Mouse (Mus musculus): ENCODE data around the gene Vmac.

The Vmac gene

DNA sequence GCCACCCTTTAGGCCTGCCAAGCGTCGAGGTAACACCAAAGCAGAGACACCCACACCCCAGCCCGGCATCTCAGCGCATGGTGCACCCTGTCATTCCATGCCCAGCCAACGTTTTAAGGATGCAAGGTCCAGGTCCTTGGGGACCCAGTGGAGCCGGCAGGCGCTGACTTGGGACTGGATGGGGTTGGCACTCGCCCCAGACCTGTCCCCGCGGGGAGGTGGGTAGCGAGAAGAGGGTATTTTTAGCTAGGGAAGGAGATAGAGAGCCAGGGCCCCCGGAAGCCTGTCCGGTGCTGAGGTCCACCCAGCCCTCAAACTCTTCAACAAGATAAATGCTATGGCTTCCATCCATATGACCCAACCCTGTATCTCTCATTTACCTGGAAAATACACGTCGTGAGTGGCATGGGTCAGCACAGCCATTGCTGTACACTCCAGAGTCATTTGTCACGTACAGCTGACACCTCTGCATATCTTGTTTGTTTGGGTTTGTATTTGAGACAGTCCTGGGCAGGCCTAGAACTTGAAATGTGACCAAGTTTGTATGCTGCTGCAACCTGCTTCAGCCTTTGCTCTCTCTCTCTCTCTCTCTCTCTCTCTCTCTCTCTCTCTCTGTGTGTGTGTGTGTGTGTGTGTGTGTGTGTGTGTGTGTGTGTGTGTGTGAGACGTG is 22.4 kb upstream of the Vmac start:
- no peak for DNase-seq (ENCODE audit: low spot score)

DNA sequence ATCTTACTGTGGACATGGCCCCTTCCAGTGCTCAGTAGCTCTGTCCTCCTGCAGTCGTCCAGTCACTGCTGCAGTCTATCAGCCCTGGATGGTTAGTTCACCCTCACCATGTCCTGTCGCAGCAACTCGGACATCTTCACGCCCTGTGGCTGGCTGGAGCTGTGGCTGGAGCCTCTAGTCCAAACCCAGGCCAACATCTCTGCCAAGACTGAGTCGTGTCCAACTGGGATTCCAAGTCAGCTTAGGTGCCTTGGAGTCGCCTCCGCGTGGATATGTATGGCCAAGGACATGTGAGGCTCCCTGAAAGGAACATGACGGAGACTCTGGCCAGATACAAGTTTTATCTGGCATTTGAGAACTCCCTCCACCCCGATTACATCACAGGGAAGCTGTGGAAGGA is 20.4 kb upstream of the Vmac start:
- DNase-seq (ENCODE audit: low spot score) = no peak

DNA sequence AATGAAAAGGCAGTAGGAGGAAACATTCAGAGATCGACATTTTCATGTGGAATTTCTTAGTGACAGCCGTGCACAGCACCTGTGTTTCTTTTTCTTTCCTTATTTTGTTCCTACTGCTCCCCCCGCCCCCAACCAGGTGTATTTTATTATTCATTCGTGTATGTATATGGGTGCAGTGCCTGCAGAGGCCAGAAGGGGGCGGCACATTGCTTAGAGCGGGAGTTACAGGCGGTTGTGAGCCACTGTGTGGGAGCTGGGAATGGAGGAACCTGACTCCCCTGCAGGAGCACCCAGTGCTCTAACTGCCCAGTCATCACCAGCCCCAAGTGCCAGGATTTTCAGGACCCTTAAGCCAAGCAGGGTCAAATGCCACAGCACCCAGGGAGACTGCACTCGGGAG is 18.7 kb upstream of the Vmac start:
- no peak for DNase-seq (ENCODE audit: low spot score)

DNA sequence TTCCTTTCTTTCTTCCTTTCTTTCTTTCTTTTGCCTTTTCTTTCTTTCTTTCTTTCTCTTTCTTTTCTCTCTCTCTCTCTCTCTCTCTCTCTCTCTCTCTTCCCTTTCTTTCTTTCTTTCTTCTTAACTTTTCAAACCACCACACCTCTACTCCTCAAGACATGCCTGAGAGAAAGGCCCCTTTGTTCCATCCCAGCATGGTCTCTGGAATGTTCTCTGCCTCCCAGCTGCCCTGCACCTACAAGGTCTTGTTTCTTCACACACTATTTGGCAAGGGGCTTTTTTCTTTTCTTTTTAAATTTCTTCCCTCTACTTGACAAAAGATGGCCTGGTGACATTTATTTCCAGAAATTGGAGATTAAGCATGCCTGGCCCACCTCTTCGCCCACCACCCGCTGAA is 11.8 kb upstream of the Vmac start:
- DNase-seq (ENCODE audit: low spot score) = no peak

DNA sequence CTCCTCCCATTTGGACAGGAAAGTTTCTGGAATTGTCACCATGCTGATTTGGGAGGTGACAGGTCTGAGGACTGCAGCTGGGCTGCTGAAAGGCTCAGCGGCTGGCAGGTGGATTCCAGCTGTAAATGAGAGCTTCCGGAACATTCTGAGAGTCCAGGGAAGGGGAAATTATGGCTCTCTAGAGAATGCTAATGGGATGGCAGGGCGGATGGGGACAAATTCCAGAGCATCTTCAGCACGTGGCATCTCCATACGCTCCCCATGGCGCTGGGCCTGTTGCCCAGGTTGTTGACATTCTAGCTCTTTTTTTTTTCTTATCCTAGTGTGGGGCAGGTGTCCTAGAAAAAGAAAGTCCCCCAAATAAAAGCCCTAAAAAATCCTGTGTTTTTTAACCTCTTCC is 11.3 kb upstream of the Vmac start:
- DNase-seq (ENCODE audit: low spot score) = no peak

DNA sequence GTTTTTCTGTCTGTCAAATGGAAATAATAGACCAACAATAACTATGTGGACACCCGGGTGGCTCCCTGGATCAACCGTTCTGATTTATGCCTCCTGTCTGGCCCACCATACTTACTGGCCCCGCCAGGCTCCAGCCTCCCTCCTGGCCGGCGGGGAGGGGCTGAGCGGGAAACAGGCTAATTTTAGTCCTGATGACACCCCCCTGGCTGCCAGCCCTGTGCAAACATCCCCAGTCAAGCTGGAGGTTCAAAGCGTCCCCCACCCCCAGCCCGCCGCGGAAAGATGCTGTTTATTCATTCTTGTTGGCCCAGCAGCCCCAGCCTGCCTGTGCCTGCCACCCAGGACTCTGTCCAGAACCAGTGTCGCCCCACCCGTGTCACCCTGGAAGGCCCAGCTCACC is 10.3 kb upstream of the Vmac start:
- DNase-seq (ENCODE audit: low spot score) = no peak

DNA sequence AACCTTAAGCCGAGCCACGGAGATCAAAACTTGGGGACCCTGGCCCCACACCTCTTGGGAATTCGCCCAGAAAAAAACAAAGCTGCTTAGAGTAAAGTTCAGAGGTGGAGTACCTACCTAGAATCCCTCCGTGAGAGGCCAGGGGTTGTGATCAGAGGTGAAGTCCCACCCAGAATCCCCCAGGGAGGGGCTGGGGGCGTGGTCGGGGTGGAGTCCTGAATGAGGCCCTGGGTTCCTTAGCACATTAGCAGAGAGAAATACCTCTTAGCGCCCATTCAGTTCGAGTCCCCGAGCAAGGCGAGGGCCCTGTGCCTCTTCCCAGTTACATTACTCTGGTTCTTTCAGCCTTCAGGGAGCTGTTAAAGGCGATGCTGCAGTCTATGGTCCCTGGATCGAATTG is 9.8 kb upstream of the Vmac start:
- DNase-seq (ENCODE audit: low spot score) = peak; percentile 33

DNA sequence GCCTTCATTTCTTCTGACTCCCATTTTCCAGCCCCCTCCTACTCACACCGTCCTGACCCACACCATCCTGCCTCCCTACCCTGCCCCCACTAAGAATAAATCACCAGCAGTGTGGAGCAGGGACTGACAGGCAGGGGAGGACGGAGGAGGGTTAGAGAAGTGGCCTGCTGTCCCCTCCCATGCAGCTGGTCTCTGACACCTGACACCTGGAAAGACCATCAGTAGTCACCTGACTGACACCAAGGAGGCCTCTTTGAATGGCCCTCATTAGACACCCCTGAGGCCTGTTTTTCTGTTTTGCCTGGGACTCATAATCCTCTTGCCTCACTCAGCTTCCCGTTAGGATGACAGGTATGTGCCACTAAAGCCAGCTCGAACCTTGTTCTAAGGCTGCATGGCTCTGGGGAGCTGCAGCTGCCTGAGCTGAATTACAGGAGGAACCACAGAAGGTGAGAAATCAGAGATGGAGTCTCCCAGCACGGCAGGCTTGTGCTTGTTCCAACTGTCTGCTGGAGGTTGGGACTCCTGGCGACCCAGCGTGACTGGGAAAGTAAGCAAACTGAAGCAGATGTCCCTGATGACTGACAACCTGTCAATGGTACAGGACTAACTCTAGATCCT is 9.3 kb upstream of the Vmac start:
- no peak for DNase-seq (ENCODE audit: low spot score)

DNA sequence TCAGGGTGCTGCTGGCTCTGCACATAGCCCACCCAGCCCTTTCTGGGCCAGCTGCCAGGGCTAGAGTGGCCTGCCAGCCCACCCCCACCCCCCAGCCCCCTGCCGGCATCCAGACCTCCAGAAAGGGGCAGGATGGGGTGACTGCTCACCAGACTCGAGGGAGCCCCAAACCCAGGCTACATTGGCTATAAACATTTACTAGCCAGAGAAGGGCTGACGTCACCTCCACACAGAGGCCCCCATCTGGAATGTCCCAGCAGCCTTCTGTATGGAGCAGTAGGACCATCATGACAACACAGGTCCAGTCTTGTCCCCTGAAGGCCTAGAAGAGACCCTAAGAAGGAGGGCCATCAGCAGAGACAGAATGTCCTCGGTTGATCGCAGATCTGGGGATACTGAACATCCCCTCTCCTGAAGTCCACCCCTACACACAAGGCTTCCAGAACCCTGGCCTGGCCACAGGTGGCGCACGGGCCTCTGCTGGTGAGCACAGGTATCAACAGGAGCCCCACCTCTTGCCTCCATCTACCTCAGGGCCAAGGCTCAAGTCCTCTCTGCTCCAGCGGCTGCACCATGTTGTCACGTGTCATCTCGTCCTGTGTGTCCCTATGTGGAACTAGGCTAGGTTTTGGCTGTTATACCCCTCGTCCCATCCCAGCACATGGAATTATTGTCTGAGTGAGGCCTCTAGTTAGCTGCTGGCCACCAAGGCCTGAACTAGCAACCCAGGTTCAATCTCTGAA is 5.8 kb upstream of the Vmac start:
- DNase-seq (ENCODE audit: low spot score) = no peak

DNA sequence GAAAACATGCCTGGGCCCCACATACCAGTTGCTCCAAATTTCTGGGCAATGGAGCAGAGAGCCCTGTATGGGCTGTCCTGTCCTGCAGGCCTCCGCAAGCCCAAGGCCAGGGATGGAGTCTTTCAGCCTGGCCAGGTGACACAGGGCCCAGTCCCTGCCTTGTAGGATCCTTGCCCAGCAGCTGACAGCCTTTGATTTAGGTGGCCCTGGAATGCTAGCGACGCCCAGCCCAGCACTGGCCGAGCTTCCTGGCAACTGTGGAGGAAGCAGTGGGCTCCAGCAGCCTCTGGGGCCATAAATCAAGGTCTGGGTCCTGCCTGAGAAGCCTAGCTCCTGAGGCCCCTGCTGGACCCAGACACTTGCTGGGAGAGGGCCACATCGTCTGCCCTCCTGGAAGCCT is 4.6 kb upstream of the Vmac start:
- no peak for DNase-seq (ENCODE audit: low spot score)

DNA sequence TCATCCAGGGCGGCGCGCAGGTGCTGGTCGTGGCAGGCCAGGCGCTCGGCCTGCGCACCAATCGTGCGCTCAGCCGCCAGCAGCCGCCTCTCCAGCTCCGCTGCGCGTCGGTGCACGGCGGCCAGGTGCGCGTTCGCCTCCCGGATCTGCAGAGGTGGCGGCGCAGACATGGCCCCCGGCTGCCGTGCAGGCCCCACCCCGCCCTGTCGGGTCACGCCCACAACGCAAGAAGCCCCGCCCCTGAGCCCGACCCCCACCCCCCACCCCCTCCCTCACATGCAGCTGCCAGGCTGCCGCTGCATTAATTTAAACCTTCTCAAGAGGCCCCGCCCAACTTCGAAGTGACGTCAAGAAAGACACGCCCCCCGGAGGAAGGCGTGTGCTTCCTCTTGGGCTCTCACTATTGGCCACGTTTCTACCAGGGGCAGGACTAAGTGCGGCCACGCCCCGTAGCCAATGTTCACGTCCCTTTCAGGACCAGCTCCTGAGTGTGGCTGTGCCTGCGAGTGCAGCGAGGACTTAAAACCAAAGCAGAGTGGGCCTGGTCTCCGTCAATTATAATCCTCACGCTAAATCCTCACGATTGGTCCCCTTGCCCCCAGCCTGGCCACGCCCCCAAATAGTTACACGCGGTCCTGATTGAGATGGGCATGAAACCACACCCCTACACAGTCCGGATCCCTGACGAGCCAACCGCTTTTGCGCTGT is 1.0 kb downstream of the Vmac start:
- DNase-seq (ENCODE audit: low spot score) = peak; percentile 99

DNA sequence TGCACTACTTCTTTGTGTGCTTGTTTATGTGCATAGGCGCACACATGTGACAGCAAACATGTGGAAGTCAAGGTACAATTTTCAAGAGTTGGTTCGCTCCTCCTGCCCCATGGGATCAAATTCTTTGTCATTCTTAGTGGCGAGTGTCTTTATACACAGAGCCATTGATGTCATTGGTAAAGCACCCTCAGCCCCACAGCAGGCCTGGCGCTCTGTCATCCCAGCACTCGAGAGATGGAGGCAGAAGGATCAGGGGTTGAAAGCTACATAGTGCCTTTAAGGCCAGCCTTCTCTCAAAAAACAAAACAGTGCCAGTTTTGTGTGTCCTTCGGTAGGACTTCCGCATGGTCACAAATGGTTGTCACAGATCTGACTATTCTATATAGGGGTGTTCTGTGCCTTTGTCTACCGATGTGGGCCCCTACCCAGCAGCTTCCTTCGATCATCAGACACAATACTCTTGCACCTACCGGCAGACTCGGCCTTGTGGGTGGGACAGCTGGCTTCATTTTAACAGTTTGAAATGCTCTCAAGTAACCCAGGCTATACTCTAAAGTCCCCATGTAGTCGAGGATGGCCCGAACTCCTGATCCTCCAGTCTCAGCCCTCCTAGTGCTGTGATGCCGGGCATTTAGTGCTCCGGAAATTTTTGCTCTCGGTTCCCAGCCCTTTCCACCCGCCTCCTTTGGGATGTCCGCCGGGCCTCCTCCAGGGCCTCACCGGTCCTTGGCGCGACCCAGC is 1.7 kb downstream of the Vmac start:
- no peak for DNase-seq (ENCODE audit: low spot score)

DNA sequence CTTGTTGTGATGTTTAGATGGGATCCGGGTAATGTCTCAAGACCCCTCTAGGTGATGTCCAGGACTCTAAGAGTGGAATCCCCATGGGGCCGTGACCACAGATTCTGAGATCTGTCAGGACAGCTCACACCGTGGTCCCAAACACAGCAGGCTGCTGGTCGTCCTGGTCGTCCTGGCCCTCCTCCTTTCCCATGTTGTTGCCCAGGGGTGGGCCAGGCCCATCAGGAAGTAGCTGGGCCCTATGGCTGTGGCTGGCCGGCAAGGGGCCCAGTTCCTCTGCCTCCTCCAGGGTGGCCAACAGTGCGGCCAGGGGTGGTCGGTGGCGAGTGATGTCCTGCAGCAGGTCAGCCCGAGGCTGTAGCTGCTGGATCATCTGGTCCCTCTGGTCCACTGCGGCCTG is 2.5 kb downstream of the Vmac start:
- no peak for DNase-seq (ENCODE audit: low spot score)

DNA sequence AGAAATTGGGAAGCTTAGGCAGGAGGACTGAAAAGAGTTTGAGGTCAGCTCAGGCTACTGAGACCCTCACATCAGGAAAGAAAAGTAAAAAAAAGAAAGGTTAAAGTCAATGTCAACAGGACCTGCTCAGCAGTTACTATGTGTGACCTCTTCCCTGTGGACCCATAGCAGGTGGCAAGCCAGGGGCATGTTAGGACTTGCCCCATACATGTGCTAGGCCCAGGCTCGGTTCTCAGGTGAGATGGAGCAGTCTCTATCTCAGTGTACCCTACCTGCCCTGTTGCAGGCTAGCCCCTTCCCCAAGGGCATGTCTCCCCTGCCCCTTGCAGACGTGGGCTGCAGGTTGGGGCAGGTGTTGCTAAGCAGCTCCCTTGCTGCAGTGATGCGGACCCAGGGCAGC is 8.1 kb downstream of the Vmac start:
- no peak for DNase-seq (ENCODE audit: low spot score)

DNA sequence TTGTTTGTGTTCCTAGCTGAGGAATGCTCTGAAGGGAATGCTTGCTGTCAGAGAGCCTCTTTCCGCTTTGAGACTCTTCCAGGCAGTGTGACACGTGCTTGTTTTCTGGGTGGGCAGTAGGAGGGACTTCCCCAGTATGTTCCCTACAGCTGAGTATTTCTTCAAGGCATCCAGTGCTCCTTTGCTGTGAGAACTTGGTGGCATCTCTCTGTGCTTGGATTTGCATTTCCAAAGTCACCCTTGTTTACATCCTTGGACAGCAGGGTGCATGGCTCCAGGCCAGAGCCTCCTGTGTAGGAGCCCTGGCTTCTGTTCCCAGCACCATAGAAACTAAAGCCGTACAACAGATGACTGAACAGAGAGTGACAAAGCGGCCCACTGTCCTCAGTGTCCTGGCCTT is 9.1 kb downstream of the Vmac start:
- no peak for DNase-seq (ENCODE audit: low spot score)

DNA sequence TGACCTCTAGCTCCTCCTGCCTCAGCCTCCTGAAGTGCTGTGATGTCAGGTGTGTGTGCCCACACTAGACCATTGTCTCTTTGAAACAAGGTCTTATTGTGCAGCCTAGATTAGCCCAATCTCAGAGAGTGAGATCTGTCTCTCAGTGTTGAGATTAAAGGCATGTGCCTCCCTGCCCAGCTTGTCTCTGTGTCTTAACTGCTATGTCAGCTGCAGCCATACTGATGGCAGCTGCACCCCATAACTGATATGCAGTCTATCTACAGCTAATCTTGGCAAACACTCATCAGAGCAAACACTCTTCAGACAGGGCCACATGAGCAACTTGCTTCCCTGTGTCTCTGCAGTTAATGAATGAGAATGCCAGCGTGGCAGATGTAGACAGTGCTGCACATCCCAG is 11.3 kb downstream of the Vmac start:
- DNase-seq (ENCODE audit: low spot score) = no peak

DNA sequence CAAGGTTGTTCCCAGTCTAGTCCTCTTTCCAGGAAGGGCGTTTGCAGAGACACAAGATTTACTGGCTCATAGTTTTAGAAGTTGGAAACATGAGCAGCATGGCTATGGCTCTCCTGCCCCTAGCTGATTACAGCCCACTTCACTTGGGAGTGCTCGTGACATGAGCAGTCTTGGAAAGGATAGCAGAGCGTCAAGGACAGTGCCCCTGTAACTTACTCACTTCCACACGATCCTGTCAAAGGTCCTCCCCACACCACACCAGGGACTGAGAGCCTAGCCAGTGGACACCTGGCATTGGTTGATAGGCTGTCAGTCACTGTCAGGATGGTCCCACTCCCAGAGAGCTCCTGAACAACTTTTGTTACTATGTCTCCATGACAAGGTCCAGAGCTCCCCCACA is 14.8 kb downstream of the Vmac start:
- DNase-seq (ENCODE audit: low spot score) = no peak

DNA sequence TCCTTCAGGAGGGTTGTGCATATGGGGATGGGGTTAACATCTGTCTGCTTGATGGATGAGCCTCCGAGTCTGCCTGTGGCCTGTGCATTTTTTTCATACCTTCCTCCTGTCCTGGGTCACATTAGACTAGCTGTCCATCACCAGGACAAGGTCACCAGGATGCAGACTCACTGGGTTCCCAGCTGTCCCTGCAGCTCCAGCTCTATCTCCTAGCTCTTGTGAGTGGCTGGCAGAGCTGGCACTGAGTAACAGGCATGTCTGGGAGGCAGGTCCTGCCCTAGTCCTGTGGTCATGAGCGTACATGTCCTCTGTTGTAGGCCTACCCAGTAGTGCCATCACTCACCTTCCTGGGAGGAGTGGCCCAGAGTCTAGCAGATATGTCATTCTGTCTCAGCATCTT is 17.4 kb downstream of the Vmac start:
- DNase-seq (ENCODE audit: low spot score) = no peak

DNA sequence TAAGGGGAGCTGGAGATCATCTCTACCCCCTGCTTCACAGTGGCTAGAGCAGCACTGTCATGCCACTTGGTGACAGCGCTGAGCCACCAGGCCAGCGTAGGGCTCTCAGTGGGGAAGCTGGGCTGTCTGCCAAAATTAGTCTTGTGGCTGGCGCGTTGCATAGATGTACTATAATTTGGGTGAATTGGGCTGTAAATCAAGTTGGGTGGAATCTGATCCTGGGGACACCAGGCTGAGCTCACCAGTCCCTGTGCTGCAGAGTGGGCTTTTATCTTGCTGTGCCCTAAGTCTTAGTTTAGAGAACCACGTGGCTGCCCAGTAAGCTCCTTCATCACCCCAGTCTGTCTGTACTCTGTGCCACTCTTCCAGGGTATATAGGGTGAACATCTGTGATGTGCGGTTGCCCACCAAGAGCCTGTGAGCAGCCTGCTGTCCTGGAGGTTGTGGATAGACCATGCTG is 23.9 kb downstream of the Vmac start:
- DNase-seq (ENCODE audit: low spot score) = no peak

DNA sequence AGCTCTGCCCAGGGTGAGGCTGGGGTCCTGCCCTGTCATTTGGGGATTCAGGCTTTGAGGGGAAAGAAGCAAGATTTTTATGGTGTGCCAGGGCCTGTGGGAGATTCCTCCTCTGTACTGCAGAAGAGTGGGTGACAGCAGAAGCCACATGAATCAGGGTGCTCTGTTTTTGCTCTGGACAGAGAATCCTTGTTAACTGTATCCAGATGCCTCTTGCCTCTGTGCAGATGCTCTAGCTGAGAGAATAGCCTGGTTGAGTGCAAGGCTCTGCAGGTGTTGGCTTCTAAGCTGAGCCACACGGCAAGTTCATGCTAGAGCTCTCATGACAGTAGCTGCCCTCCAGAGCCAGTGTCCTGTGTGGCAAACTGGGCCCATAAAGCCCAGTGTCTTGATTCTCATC is 24.4 kb downstream of the Vmac start:
- no peak for DNase-seq (ENCODE audit: low spot score)

DNA sequence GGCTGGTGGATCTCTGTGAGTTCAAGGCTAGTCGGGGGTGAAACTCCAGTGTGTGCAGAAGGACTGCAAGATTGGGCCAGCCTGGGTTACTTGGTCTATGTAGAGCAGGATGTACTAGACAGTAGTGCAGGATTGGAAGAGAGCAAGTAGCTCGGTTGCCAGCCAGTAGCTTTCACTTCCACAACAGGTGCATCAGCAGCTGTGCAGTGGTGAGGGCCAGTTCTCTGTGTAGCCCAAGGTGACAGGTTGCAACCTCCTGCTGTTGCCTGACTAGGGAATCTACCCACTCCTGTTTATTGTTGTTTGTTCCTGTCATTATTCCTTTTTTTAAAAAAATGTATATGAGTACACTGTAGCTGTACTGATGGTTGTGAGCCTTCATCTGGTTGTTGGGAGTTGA is 29.1 kb downstream of the Vmac start:
- DNase-seq (ENCODE audit: low spot score) = no peak

DNA sequence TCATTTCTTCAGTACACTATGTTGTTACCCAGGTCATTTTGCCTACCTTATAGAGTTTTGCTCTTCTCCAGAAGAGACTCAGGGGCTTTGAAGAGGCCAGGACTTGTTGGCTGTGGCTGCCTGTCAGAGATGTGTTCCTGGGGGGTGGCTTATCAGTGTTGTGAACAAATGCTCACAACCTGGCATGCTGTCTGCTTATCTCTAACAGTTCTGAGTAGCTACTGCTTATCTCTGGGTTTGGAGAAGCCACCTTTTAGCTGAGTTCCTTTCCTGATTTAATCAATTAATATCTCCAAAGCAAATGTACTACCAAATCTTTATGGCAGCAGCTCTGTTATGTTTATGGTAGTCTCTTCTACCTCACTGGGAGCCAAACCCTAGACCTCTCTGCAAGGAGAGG is 29.8 kb downstream of the Vmac start:
- peak; percentile 72 for DNase-seq (ENCODE audit: low spot score)

Measured in c-Kit-positive CD71-positive TER-119-positive erythroid progenitor cells, embryonic 14.5 days (primary cell).